Mouse (Mus musculus): Measurements from ENCODE around the gene Uqcc3. TPM values are rescaled to one million over a fixed set of nuclear protein-coding genes. Genes with fewer than 3 reads are reported as not detected.
A peak's percentile ranks its signal among the peaks of the same experiment; 100 is the strongest.

Gene Uqcc3
- total and polyA plus RNA-seq, 2 experiments from 2014 or later = 12.6 to 91.9 TPM

- no peak overlapping the region for H3K4me2 ChIP-seq (ENCODE audit: low read depth, low read length)
- no peak overlapping the region for H3K27ac ChIP-seq (ENCODE audit: low read depth)
- no peak for ATAC-seq (ENCODE audit: insufficient read depth, low read depth)
- TF ChIP-seq CTCF (IDR thresholded peaks at IDR 0.05; ENCODE audit: low read depth) (no peak), EP300 (IDR thresholded peaks at IDR 0.05; ENCODE audit: low read depth) (no peak)
- peaks cover 11% of the 10 kb centered on the region for H3K36me3 ChIP-seq (replicated peaks; ENCODE audit: control insufficient read depth, insufficient read depth, low read length)
- no peaks in the 10 kb centered on the region for H3K27me3 ChIP-seq (ENCODE audit: control insufficient read depth, insufficient read depth, low read length)
- no peak overlapping the region for H3K9ac ChIP-seq (replicated peaks; ENCODE audit: low read depth, low read length)
- DNase-seq (ENCODE audit: low spot score) = no peak
- no peak overlapping the region for H3K4me3 ChIP-seq (ENCODE audit: low read depth, low read length)
- H3K9me3 ChIP-seq (replicated peaks; ENCODE audit: control insufficient read depth, low read length) = no peaks in the 10 kb centered on the region
- H3K4me1 ChIP-seq (ENCODE audit: control insufficient read depth, insufficient read depth) = peaks cover 16% of the 10 kb centered on the region
- WGBS = 87% methylated on average over 9 of the region's 9 CpGs
Measured at GRCm38 (mm10) chr19:8895397-8895960, 14.8 kb upstream of the Uqcc3 start.

GRCm38 (mm10) chr19:8892829-8893766 is 12.4 kb upstream of the Uqcc3 start, which contains the start of gene Ints5:
Ints5 (plus strand) TSS chr19:8893005.
- Histone ChIP-seq H3K27ac (ENCODE audit: low read depth) (peak within 1 kb of the TSS; percentile 75), H3K4me2 (ENCODE audit: low read depth, low read length) (peak within 1 kb of the TSS; percentile 76), H3K4me3 (ENCODE audit: low read depth, low read length) (peak within 1 kb of the TSS; percentile 69), H3K4me1 (ENCODE audit: control insufficient read depth, insufficient read depth) (peaks cover 6% of the 10 kb centered on the region; the same call in 1 of the 2 replicates), H3K27me3 (ENCODE audit: control insufficient read depth, insufficient read depth, low read length) (no peaks in the 10 kb centered on the region), H3K9ac (replicated peaks; ENCODE audit: low read depth, low read length) (peak within 1 kb of the TSS; percentile 88), H3K9me3 (replicated peaks; ENCODE audit: control insufficient read depth, low read length) (no peaks in the 10 kb centered on the region), H3K36me3 (replicated peaks; ENCODE audit: control insufficient read depth, insufficient read depth, low read length) (peaks cover 11% of the 10 kb centered on the region)
- DNase-seq (ENCODE audit: low spot score) (peak; percentile 76), ATAC-seq (ENCODE audit: insufficient read depth, low read depth) (peak; percentile 53)
- TF ChIP-seq EP300 (IDR thresholded peaks at IDR 0.05; ENCODE audit: low read depth) (no peak), CTCF (IDR thresholded peaks at IDR 0.05; ENCODE audit: low read depth) (no peak)
- WGBS = 2% methylated on average over 54 of the region's 54 CpGs

GRCm38 (mm10) chr19:8888511-8889385 is 8.0 kb upstream of the Uqcc3 start, which contains the start of the genes 1810009A15Rik and Gm49416:
1810009A15Rik (plus strand) TSS chr19:8888853.
Gm49416 (plus strand) TSS chr19:8888926.
- Histone ChIP-seq H3K9me3 (replicated peaks; ENCODE audit: control insufficient read depth, low read length) (no peaks in the 10 kb centered on the region), H3K27ac (ENCODE audit: low read depth) (peak within 1 kb of the TSS; percentile 70), H3K36me3 (replicated peaks; ENCODE audit: control insufficient read depth, insufficient read depth, low read length) (no peaks in the 10 kb centered on the region; the same call in 1 of the 2 replicates), H3K9ac (replicated peaks; ENCODE audit: low read depth, low read length) (peak within 1 kb of the TSS; percentile 65), H3K27me3 (ENCODE audit: control insufficient read depth, insufficient read depth, low read length) (no peaks in the 10 kb centered on the region), H3K4me2 (ENCODE audit: low read depth, low read length) (peak within 1 kb of the TSS; percentile 65), H3K4me3 (ENCODE audit: low read depth, low read length) (peak within 1 kb of the TSS; percentile 61), H3K4me1 (ENCODE audit: control insufficient read depth, insufficient read depth) (peaks cover 5% of the 10 kb centered on the region; the same call in 1 of the 2 replicates)
- under 1% methylated on average over 58 of the region's 58 CpGs for WGBS
- DNase-seq (ENCODE audit: low spot score) (peak; percentile 94), ATAC-seq (ENCODE audit: insufficient read depth, low read depth) (peak; percentile 95)
- TF ChIP-seq EP300 (IDR thresholded peaks at IDR 0.05; ENCODE audit: low read depth) (no peak), CTCF (IDR thresholded peaks at IDR 0.05; ENCODE audit: low read depth) (no peak)

- Histone ChIP-seq H3K4me3 (ENCODE audit: low read depth, low read length) (peak overlapping the region; percentile 61), H3K36me3 (replicated peaks; ENCODE audit: control insufficient read depth, insufficient read depth, low read length) (no peaks in the 10 kb centered on the region; the same call in 1 of the 2 replicates), H3K9ac (replicated peaks; ENCODE audit: low read depth, low read length) (peak overlapping the region; percentile 65), H3K4me1 (ENCODE audit: control insufficient read depth, insufficient read depth) (peaks cover 5% of the 10 kb centered on the region; the same call in 1 of the 2 replicates), H3K9me3 (replicated peaks; ENCODE audit: control insufficient read depth, low read length) (no peaks in the 10 kb centered on the region), H3K4me2 (ENCODE audit: low read depth, low read length) (peak overlapping the region; percentile 65), H3K27me3 (ENCODE audit: control insufficient read depth, insufficient read depth, low read length) (no peaks in the 10 kb centered on the region), H3K27ac (ENCODE audit: low read depth) (peak overlapping the region; percentile 70)
- 20% methylated on average over 19 of the region's 19 CpGs for WGBS
- TF ChIP-seq CTCF (IDR thresholded peaks at IDR 0.05; ENCODE audit: low read depth) (no peak), EP300 (IDR thresholded peaks at IDR 0.05; ENCODE audit: low read depth) (no peak)
- ATAC-seq (ENCODE audit: insufficient read depth, low read depth) = no peak
- DNase-seq (ENCODE audit: low spot score) = no peak
Measured at GRCm38 (mm10) chr19:8887585-8888463, 7.1 kb upstream of the Uqcc3 start.

Measured in heart, postnatal 0 days (tissue).